Mouse (Mus musculus): ENCODE measurements at regions not wholly inside any gene's neighbourhood (a gene's known extent, or its start where the extent isn't known, plus 50 kb on each side); places are given as distances from the start of the nearest gene placed in this dataset.
"Not testable (repeated sequence)": the region's sequence is repeated elsewhere in the genome, so short reads cannot be mapped to it uniquely, and the experiment has no call there.

DNA sequence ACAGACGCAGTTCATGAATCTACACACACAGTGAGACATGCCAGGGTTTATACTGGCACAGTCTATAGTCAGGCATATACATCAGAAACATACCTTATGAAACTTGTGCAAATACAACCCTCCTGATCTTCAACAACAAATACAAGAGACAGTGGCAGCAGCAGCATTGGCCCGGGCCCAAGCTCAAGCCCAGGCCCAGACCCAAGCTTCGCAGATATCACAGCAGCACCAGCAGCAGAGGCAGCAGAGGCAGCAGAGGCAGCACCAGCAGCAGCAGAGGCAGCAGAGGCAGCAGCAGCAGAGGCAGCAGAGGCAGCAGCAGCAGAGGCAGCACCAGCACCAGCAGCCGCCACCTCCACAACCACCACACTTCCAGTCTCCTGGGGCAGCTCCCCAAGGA, 80.0 kb downstream of the Samd9l start:
- no peak for DNase-seq

DNA sequence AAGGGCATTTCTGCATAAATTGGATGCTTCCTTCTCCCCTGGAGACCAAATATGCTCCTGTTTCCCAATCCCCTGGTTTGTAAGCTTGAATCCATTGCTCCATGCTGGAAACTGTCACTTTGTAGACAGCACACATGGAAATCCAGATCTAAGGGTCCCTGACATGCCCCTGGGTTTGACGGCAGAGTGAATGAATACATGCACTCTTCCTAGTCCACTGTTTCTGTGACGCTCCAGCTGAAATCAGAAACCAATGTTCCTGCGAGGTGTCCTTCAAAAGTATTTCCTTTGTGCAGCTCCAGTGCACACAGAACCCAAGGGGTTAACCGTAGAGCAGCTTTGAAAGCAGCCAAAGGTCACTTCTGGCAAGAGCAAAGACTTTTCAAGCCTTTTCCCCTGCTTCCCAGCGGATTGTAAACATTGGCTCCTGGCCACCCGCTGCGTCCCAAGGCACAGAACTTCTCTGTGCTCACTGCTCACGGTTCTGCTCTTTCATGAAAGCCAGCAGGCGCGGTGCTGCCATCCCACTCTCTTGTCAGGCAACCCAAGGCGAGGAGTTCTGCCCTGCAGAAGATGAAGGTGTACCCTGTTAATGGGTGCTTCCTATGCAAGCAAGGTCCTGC, 91.7 kb downstream of the Samd9l start:
- peak; percentile 63 for DNase-seq

DNA sequence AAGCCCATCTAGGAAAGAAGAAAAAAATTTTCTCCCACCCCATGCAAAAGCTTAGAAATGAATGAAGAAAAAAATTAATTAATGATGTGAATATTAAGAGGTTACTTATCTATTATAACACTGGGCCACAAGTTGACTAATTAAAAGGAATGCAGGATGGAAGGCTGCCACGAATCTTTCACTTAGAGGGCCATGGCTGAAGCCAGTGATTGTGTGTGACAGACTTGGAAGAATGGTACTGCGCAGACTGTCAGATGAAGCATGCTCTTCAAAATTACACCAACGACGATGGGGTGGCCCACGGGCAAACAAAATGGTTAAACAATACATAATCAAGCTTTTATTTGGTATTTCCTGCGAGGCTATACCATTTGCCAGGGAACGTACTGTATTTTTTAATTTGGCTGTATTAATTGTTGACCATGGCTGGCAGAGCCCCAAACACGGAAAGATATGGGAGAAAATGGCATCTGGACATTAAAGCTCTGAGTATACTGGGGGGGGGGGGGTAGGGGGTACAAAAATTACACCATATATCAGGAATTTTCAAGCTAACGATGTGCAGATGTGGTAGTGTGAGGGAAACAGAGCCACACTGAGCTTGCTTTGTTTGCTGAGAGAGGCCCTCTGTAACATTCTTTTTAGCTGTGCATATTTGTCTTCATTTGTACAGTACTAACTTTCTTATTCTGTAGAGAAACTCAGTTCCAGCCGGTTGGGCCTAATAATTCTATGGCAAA, 94.3 kb downstream of the Samd9l start:
- not testable (repeated sequence) for DNase-seq

DNA sequence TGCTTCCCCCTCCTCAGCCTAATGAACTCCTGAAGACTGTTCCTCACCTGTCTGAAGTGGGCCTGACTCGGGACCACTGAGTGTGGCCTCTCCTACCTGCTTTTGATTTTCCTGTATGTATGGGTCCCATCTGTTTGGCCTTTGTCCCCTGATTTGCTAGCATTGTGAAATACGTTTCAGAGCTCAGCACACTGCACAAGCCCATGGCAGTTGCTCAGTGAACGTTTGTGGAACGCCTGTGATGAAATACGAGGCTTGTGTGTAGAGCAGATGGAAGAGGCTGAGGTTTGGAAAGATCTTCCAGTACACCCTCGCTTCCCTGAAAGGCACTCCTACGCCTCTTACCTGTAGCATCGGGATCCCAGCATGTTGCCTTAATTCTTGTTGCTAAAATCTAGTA, 106.1 kb downstream of the Samd9l start:
- not testable (repeated sequence) for DNase-seq

DNA sequence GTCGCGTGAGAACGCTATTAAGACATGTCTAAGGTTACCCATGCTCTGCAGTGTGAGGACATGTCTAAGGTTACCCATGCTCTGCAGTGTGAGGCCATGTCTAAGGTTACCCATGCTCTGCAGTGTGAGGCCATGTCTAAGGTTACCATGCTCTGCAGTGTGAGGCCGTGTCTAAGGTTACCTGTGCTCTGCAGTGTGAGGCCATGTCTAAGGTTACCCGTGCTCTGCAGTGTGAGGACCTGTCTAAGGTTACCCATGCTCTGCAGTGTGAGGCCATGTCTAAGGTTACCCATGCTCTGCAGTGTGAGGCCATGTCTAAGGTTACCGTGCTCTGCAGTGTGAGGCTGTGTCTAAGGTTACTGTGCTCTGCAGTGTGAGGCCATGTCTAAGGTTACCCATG, 107.4 kb downstream of the Samd9l start:
- not testable (repeated sequence) for DNase-seq

DNA sequence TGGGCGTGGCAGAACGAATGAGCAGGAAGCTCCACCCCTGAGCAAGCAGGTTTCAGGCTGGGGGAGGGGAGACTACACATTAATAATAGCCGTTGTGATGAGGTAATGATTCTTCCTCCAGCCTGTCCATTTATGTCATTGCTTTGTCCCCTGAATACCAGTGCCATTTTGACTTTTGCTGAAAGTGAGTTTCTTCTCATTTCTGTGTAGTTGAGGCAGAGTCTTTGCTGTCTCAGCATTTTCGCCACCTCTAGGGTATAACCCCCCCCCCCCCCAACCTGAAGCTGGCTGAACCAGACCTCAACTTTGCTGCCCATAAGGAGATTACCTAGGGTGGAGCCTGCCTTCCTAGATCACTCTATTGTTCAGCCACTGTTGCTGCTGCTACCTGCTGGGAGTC, 130.6 kb downstream of the Samd9l start:
- not testable (repeated sequence) for DNase-seq

DNA sequence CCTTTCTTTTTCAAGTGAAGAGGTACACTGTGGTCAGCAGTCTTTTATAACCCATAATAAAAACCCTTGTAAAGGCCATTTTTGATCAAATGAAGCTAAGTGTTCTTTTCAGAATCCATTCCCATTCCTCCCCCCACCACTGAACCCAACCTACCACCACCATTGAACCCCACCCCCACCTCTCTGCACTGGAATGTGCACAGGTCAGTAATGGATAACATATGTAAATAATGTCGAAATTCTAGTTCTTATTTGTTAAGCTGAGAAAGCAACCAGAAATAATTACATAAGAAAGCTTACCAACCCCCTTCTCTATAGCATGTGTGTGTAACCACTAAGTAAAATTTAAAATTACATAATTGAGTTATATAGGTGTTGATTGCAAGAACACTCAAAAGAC, 133.9 kb downstream of the Samd9l start:
- DNase-seq: not testable (repeated sequence)
